ENCODE assay signal across 8 mouse cellular contexts in genomic region chr16:91011847-91012246, GRCm38 (mm10). TPM values are rescaled to one million over a fixed set of nuclear protein-coding genes. Genes with fewer than 3 reads are reported as not detected.
DNase-seq lines count a peak whose midpoint lies in the region; ATAC-seq and TF ChIP-seq lines count a peak whose summit lies in the region.

No protein-coding gene starts in this region.

- peak overlapping the region; percentile 89 for H3K4me2 ChIP-seq in embryonic facial prominence, embryonic 14.5 days (ENCODE audit: low read depth, low read length)
- H3K4me2 ChIP-seq in limb, embryonic 11.5 days (ENCODE audit: low read depth, severe bottlenecking) = peak overlapping the region; percentile 90
- peak overlapping the region; percentile 71 for H3K4me2 ChIP-seq in neural tube, embryonic 15.5 days

- ATAC-seq in embryonic facial prominence, embryonic 14.5 days (ENCODE audit: low read depth) = no peak
- no peak for ATAC-seq in limb, embryonic 11.5 days (ENCODE audit: insufficient number of reproducible peaks, low FRiP score, low TSS enrichment, low read depth)
- ATAC-seq in neural tube, embryonic 15.5 days (ENCODE audit: low FRiP score) = no peak

- no peak for DNase-seq in left cerebral cortex, adult 2 months (ENCODE audit: extremely low spot score in 1 of 2, low spot score in 2 of 2)
- no peak for DNase-seq in left cerebral cortex, postnatal 25 days (ENCODE audit: low spot score in 2 of 2)
- DNase-seq in embryonic facial prominence, embryonic 14.5 days (ENCODE audit: low spot score) = no peak
- no peak for DNase-seq in limb, embryonic 11.5 days (ENCODE audit: low spot score)
- no peak for DNase-seq in frontal cortex, adult 2 months (ENCODE audit: extremely low spot score in 1 of 2, low spot score in 1 of 2)
- no peak for DNase-seq in kidney, postnatal 36 days
- no peak for DNase-seq in retina, embryonic 14.5 days (ENCODE audit: low spot score)

- no peaks in the 10 kb centered on the region for H3K9me3 ChIP-seq in embryonic facial prominence, embryonic 14.5 days (ENCODE audit: control insufficient read depth, low read length)
- no peaks in the 10 kb centered on the region for H3K9me3 ChIP-seq in limb, embryonic 11.5 days (ENCODE audit: control insufficient read depth, low read length)
- H3K9me3 ChIP-seq in neural tube, embryonic 15.5 days (replicated peaks) = no peaks in the 10 kb centered on the region

- no peak for TF ChIP-seq CTCF in left cerebral cortex, adult 2 months (IDR thresholded peaks at IDR 0.05)

- peaks cover 8% of the 10 kb centered on the region for H3K4me1 ChIP-seq in embryonic facial prominence, embryonic 14.5 days (ENCODE audit: control insufficient read depth, insufficient read depth, low read length)
- 0 out of 2 replicates have a peak, but pooled peaks cover 5% of the 10 kb centered on the region for H3K4me1 ChIP-seq in limb, embryonic 11.5 days (ENCODE audit: control insufficient read depth, insufficient read depth, low read length)
- peaks cover 29% of the 10 kb centered on the region for H3K4me1 ChIP-seq in neural tube, embryonic 15.5 days

- intact Hi-C loops in left cerebral cortex, adult 2 months (cut with DNase I) = loop anchor here (2.0 kb wide), 1 partner anchor 33 kb away; the partner anchor contains the start of gene Paxbp1
- intact Hi-C loops in left cerebral cortex, postnatal 25 days (cut with DNase I) = loop anchor here (1.0 kb wide), 2 partner anchors 32 to 78 kb away; partner anchors contain the start of gene Paxbp1

- peak overlapping the region; percentile 80 for H3K9ac ChIP-seq in embryonic facial prominence, embryonic 14.5 days (ENCODE audit: low read depth, low read length)
- H3K9ac ChIP-seq in limb, embryonic 11.5 days (ENCODE audit: low read length) = no peak overlapping the region; the same call in 1 of the 2 replicates
- peak overlapping the region; percentile 95 for H3K9ac ChIP-seq in neural tube, embryonic 15.5 days (replicated peaks)

- peak overlapping the region; percentile 99 for H3K27ac ChIP-seq in left cerebral cortex, adult 2 months
- H3K27ac ChIP-seq in embryonic facial prominence, embryonic 14.5 days (replicated peaks; ENCODE audit: low read depth, low read length) = peak overlapping the region; percentile 85; the same call in 1 of the 2 replicates
- no peak overlapping the region for H3K27ac ChIP-seq in limb, embryonic 11.5 days (replicated peaks; ENCODE audit: low read depth, low read length)
- H3K27ac ChIP-seq in neural tube, embryonic 15.5 days (replicated peaks) = peak overlapping the region; percentile 98

- H3K4me3 ChIP-seq in left cerebral cortex, adult 2 months = peak overlapping the region; percentile 93
- peak overlapping the region; percentile 89 for H3K4me3 ChIP-seq in embryonic facial prominence, embryonic 14.5 days (ENCODE audit: low read depth, low read length)
- H3K4me3 ChIP-seq in limb, embryonic 11.5 days (ENCODE audit: low read depth, low read length) = peak overlapping the region; percentile 91
- H3K4me3 ChIP-seq in neural tube, embryonic 15.5 days (replicated peaks) = peak overlapping the region; percentile 95

- peaks cover 31% of the 10 kb centered on the region for H3K36me3 ChIP-seq in embryonic facial prominence, embryonic 14.5 days (ENCODE audit: control insufficient read depth, insufficient read depth, low read length)
- H3K36me3 ChIP-seq in limb, embryonic 11.5 days (ENCODE audit: control insufficient read depth, insufficient read depth, low read length) = peaks cover 11% of the 10 kb centered on the region; the same call in 1 of the 2 replicates
- H3K36me3 ChIP-seq in neural tube, embryonic 15.5 days = peaks cover 29% of the 10 kb centered on the region

- 30% methylated on average over 3 of the region's 3 CpGs for WGBS in embryonic facial prominence, embryonic 14.5 days
- 47% methylated on average over 3 of the region's 3 CpGs for WGBS in limb, embryonic 11.5 days
- WGBS in neural tube, embryonic 15.5 days = 35% methylated on average over 3 of the region's 3 CpGs

- H3K27me3 ChIP-seq in embryonic facial prominence, embryonic 14.5 days (replicated peaks; ENCODE audit: control insufficient read depth, insufficient read depth, low read length) = no peaks in the 10 kb centered on the region
- no peaks in the 10 kb centered on the region for H3K27me3 ChIP-seq in limb, embryonic 11.5 days (ENCODE audit: control insufficient read depth, insufficient read depth, low read length)
- H3K27me3 ChIP-seq in neural tube, embryonic 15.5 days (replicated peaks) = no peaks in the 10 kb centered on the region

RNA-seq across cellular contexts. Expression of gene Synj1, which starts 0.7 kb away (rescaled TPM):
- total RNA-seq in left cerebral cortex, adult 2 months (2021) = 100 to 1,000 TPM; 339 TPM
- total RNA-seq in left cerebral cortex, postnatal 25 days (2021) = 100 to 1,000 TPM; 329 to 335 TPM
- polyA plus RNA-seq in embryonic facial prominence, embryonic 14.5 days (2014; fragmentation: Nextera tagmentation; extraction: Ambion mirVana) = 15.6 and 15.8 TPM in 2 replicates
- 10.8 and 14.2 TPM in 2 replicates for polyA plus RNA-seq in limb, embryonic 11.5 days (2014; fragmentation: Nextera tagmentation; extraction: Ambion mirVana)
- 40.6 and 46.2 TPM in 2 replicates for polyA plus RNA-seq in neural tube, embryonic 15.5 days (2015; fragmentation: Nextera tagmentation; extraction: Ambion mirVana)
- 141 and 155 TPM in 2 replicates for polyA plus RNA-seq in frontal cortex, adult 2 months (2012; rRNA removed)

RNA-seq across cellular contexts. Expression of gene Paxbp1, which starts 32.5 kb away (rescaled TPM):
- total RNA-seq in left cerebral cortex, adult 2 months (2021) = 10 to 100 TPM; 66.1 to 76.5 TPM
- total RNA-seq in left cerebral cortex, postnatal 25 days (2021) = 10 to 100 TPM; 45.1 to 57.4 TPM
- 51.8 and 58.2 TPM in 2 replicates for polyA plus RNA-seq in embryonic facial prominence, embryonic 14.5 days (2014; fragmentation: Nextera tagmentation; extraction: Ambion mirVana)
- 89.3 and 97.2 TPM in 2 replicates for polyA plus RNA-seq in limb, embryonic 11.5 days (2014; fragmentation: Nextera tagmentation; extraction: Ambion mirVana)
- polyA plus RNA-seq in neural tube, embryonic 15.5 days (2015; fragmentation: Nextera tagmentation; extraction: Ambion mirVana) = 49.6 and 57.8 TPM in 2 replicates
- polyA plus RNA-seq in frontal cortex, adult 2 months (2012; rRNA removed) = 101 and 103 TPM in 2 replicates
